Mouse (Mus musculus) kidney, postnatal 4 days (tissue): ENCODE measurements around the gene Prune1.

Experiments used
- DNase-seq, 2 experiments: peaks; one replicate each; pipeline ENCODE4 v3.0.0; 2021; ENCODE audit warnings: mixed read lengths in 2 of 2

Gene Prune1

GRCm38 (mm10) chr3:95210585-95210984, 71.3 kb downstream of the Prune1 start:
- DNase-seq: no peak

- DNase-seq: no peak
Observed at GRCm38 (mm10) chr3:95208286-95208685, 73.6 kb downstream of the Prune1 start.

GRCm38 (mm10) chr3:95203880-95204279, 78.0 kb downstream of the Prune1 start:
- DNase-seq: no peak
